Mouse (Mus musculus): ENCODE data around the gene Atp5h. TPM values are rescaled to one million over a fixed set of nuclear protein-coding genes. Genes with fewer than 3 reads are reported as not detected.

Atp5h gene
- polyA plus RNA-seq, 1 experiment from 2014 or later = 814 TPM

Small RNA genes within 50 kb of the gene (microRNA-seq; reads per million reads assigned to microRNA genes)
- gene Mir3968 (ENCODE audit: insufficient number of aligned reads) = not detected

Other genes with a start within 250 kb of the Atp5h start
- gene Tmem104, start 232.5 kb downstream of the Atp5h start, polyA plus RNA-seq (2014; fragmentation: Nextera tagmentation; extraction: Ambion mirVana) = 8.8 and 9.2 TPM in 2 replicates
- gene Nat9, start 232.1 kb downstream of the Atp5h start, polyA plus RNA-seq (2014; fragmentation: Nextera tagmentation; extraction: Ambion mirVana) = 13.8 and 16.0 TPM in 2 replicates
- gene Grin2c, start 152.7 kb downstream of the Atp5h start, polyA plus RNA-seq (2014; fragmentation: Nextera tagmentation; extraction: Ambion mirVana) = 0.12 TPM in 1 of 2 replicates, not detected in the other
- gene Fdxr, start 142.9 kb downstream of the Atp5h start, polyA plus RNA-seq (2014; fragmentation: Nextera tagmentation; extraction: Ambion mirVana) = 13.8 and 15.6 TPM in 2 replicates
- 0.25 and 0.45 TPM in 2 replicates for gene Fads6, start 122.3 kb downstream of the Atp5h start, polyA plus RNA-seq (2014; fragmentation: Nextera tagmentation; extraction: Ambion mirVana)
- not detected in 2 replicates for gene Otop2, start 112.8 kb downstream of the Atp5h start, polyA plus RNA-seq (2014; fragmentation: Nextera tagmentation; extraction: Ambion mirVana)
- not detected in 2 replicates for gene Ush1g, start 97.9 kb downstream of the Atp5h start, polyA plus RNA-seq (2014; fragmentation: Nextera tagmentation; extraction: Ambion mirVana)
- not detected in 2 replicates for gene Otop3, start 85.2 kb downstream of the Atp5h start, polyA plus RNA-seq (2014; fragmentation: Nextera tagmentation; extraction: Ambion mirVana)
- 22.3 and 26.0 TPM in 2 replicates for gene Hid1, start 52.2 kb downstream of the Atp5h start, polyA plus RNA-seq (2014; fragmentation: Nextera tagmentation; extraction: Ambion mirVana)
- 29.0 and 29.7 TPM in 2 replicates for gene Cdr2l, start 38.0 kb downstream of the Atp5h start, polyA plus RNA-seq (2014; fragmentation: Nextera tagmentation; extraction: Ambion mirVana)
- gene Mrpl58, start 16.2 kb downstream of the Atp5h start, polyA plus RNA-seq (2014; fragmentation: Nextera tagmentation; extraction: Ambion mirVana) = 253 and 265 TPM in 2 replicates
- 24.5 and 27.1 TPM in 2 replicates for gene Kctd2, start 166 bp upstream of the Atp5h start, polyA plus RNA-seq (2014; fragmentation: Nextera tagmentation; extraction: Ambion mirVana)
- gene Trim80, start 20.6 kb upstream of the Atp5h start, polyA plus RNA-seq (2014; fragmentation: Nextera tagmentation; extraction: Ambion mirVana) = 0.16 and 0.23 TPM in 2 replicates
- 0.16 and 0.24 TPM in 2 replicates for gene Slc16a5, start 42.5 kb upstream of the Atp5h start, polyA plus RNA-seq (2014; fragmentation: Nextera tagmentation; extraction: Ambion mirVana)
- gene Armc7, start 55.7 kb upstream of the Atp5h start, polyA plus RNA-seq (2014; fragmentation: Nextera tagmentation; extraction: Ambion mirVana) = 8.9 and 9.7 TPM in 2 replicates
- gene Nt5c, start 71.9 kb upstream of the Atp5h start, polyA plus RNA-seq (2014; fragmentation: Nextera tagmentation; extraction: Ambion mirVana) = 72.6 and 78.5 TPM in 2 replicates
- 961 and 989 TPM in 2 replicates for gene Jpt1, start 94.4 kb upstream of the Atp5h start, polyA plus RNA-seq (2014; fragmentation: Nextera tagmentation; extraction: Ambion mirVana)
- 1,384 and 1,509 TPM in 2 replicates for gene Sumo2, start 116.3 kb upstream of the Atp5h start, polyA plus RNA-seq (2014; fragmentation: Nextera tagmentation; extraction: Ambion mirVana)
- 236 and 245 TPM in 2 replicates for gene Nup85, start 144.5 kb upstream of the Atp5h start, polyA plus RNA-seq (2014; fragmentation: Nextera tagmentation; extraction: Ambion mirVana)
- 93.9 and 95.3 TPM in 2 replicates for gene Mrps7, start 184.0 kb upstream of the Atp5h start, polyA plus RNA-seq (2014; fragmentation: Nextera tagmentation; extraction: Ambion mirVana)
- 36.5 and 37.1 TPM in 2 replicates for gene Gga3, start 184.1 kb upstream of the Atp5h start, polyA plus RNA-seq (2014; fragmentation: Nextera tagmentation; extraction: Ambion mirVana)
- gene Mif4gd, start 193.0 kb upstream of the Atp5h start, polyA plus RNA-seq (2014; fragmentation: Nextera tagmentation; extraction: Ambion mirVana) = 19.2 and 22.6 TPM in 2 replicates
- 26.4 and 27.7 TPM in 2 replicates for gene Slc25a19, start 208.3 kb upstream of the Atp5h start, polyA plus RNA-seq (2014; fragmentation: Nextera tagmentation; extraction: Ambion mirVana)

Data from forebrain, embryonic 11.5 days (tissue).